ENCODE assay signal across 15 mouse cellular contexts in genomic region chr13:37517055-37517807, GRCm38 (mm10).
DNase-seq lines count a peak whose midpoint lies in the region; ATAC-seq lines count a peak whose summit lies in the region.
"Had no signal": no experiment of that assay in that cellular context is flagged by ENCODE, and none has a peak within 500 bp of the region (broad histone marks: within the 10 kb centered on the region; RNA-seq: fewer than 3 reads in every experiment).

No protein-coding gene starts in this region.

- H3K27ac ChIP-seq in lung, embryonic 16.5 days (ENCODE audit: low read length), result no peak overlapping the region
- peak overlapping the region; percentile 56; the same call in 1 of the 2 replicates for H3K27ac ChIP-seq in forebrain, embryonic 12.5 days
- no peak overlapping the region for H3K27ac ChIP-seq in midbrain, embryonic 14.5 days (replicated peaks; ENCODE audit: low read depth, low read length)
- H3K27ac ChIP-seq: heart, embryonic 15.5 days; layer of hippocampus, adult 2 months; liver, embryonic 14.5 days had no signal

- H3K9me3 ChIP-seq in lung, embryonic 16.5 days (ENCODE audit: control insufficient read depth, low read length), result no peaks in the 10 kb centered on the region
- no peaks in the 10 kb centered on the region for H3K9me3 ChIP-seq in forebrain, embryonic 12.5 days
- no peaks in the 10 kb centered on the region for H3K9me3 ChIP-seq in midbrain, embryonic 14.5 days (ENCODE audit: control insufficient read depth, low read length)
- H3K9me3 ChIP-seq: heart, embryonic 15.5 days had no signal

- no peak overlapping the region for H3K4me3 ChIP-seq in lung, embryonic 16.5 days (ENCODE audit: low read length)
- H3K4me3 ChIP-seq in forebrain, embryonic 12.5 days (replicated peaks), result no peak overlapping the region
- no peak overlapping the region for H3K4me3 ChIP-seq in midbrain, embryonic 14.5 days (replicated peaks; ENCODE audit: low read depth, low read length)
- H3K4me3 ChIP-seq: heart, embryonic 15.5 days; layer of hippocampus, adult 2 months had no signal

- WGBS in lung, embryonic 16.5 days, result 47% methylated on average over 14 of the region's 14 CpGs
- 26% methylated on average over 14 of the region's 14 CpGs for WGBS in forebrain, embryonic 12.5 days
- WGBS in midbrain, embryonic 14.5 days, result 14% methylated on average over 14 of the region's 14 CpGs

- DNase-seq in lung, postnatal 25 days (ENCODE audit: low spot score), result no peak
- DNase-seq in R1 (ENCODE audit: low read depth, low spot score) (peak; percentile 38), MN1 (ENCODE audit: low spot score) (no peak)
- peak; percentile 60 for DNase-seq in midbrain, embryonic 14.5 days
- no peak for DNase-seq in frontal cortex, postnatal 14 days (ENCODE audit: low spot score in 2 of 2)
- DNase-seq: adrenal gland, postnatal 10 days; cerebellum, postnatal 14 days; gastrocnemius, postnatal 10 days; kidney, adult 9 months had no signal

- no peak overlapping the region for H3K9ac ChIP-seq in lung, embryonic 16.5 days (ENCODE audit: low read length)
- H3K9ac ChIP-seq in forebrain, embryonic 12.5 days, result no peak overlapping the region
- no peak overlapping the region for H3K9ac ChIP-seq in midbrain, embryonic 14.5 days (replicated peaks; ENCODE audit: low read length)
- H3K9ac ChIP-seq: heart, embryonic 15.5 days; liver, embryonic 14.5 days had no signal

- 0 out of 2 replicates have a peak, but pooled peaks have one; percentile 26 for ATAC-seq in lung, embryonic 16.5 days (ENCODE audit: low read depth)
- ATAC-seq in forebrain, embryonic 12.5 days (ENCODE audit: low FRiP score), result peak; percentile 59; the same call in 1 of the 2 replicates
- peak; percentile 56; the same call in 1 of the 2 replicates for ATAC-seq in midbrain, embryonic 14.5 days (ENCODE audit: low FRiP score, low TSS enrichment)
- ATAC-seq: hindbrain, embryonic 16.5 days had no signal

- H3K4me1 ChIP-seq in lung, embryonic 16.5 days (replicated peaks; ENCODE audit: control insufficient read depth, insufficient read depth, low read length), result peaks cover 14% of the 10 kb centered on the region
- peaks cover 33% of the 10 kb centered on the region for H3K4me1 ChIP-seq in forebrain, embryonic 12.5 days
- peaks cover 14% of the 10 kb centered on the region; the same call in 1 of the 2 replicates for H3K4me1 ChIP-seq in midbrain, embryonic 14.5 days (ENCODE audit: control insufficient read depth, insufficient read depth, low read length)

- H3K36me3 ChIP-seq in lung, embryonic 16.5 days (ENCODE audit: control insufficient read depth, insufficient read depth, low read length), result no peaks in the 10 kb centered on the region
- no peaks in the 10 kb centered on the region for H3K36me3 ChIP-seq in forebrain, embryonic 12.5 days (replicated peaks)
- no peaks in the 10 kb centered on the region for H3K36me3 ChIP-seq in midbrain, embryonic 14.5 days (ENCODE audit: control insufficient read depth, insufficient read depth, low read length)
- H3K36me3 ChIP-seq: heart, embryonic 15.5 days had no signal

- no peak overlapping the region for H3K4me2 ChIP-seq in lung, embryonic 16.5 days (ENCODE audit: low read depth, low read length)
- H3K4me2 ChIP-seq in forebrain, embryonic 12.5 days, result no peak overlapping the region
- H3K4me2 ChIP-seq in midbrain, embryonic 14.5 days (ENCODE audit: low read length), result no peak overlapping the region
- H3K4me2 ChIP-seq: heart, embryonic 15.5 days had no signal

- no peaks in the 10 kb centered on the region for H3K27me3 ChIP-seq in lung, embryonic 16.5 days (ENCODE audit: control insufficient read depth, insufficient read depth, low read depth, low read length)
- H3K27me3 ChIP-seq in forebrain, embryonic 12.5 days, result no peaks in the 10 kb centered on the region
- no peaks in the 10 kb centered on the region for H3K27me3 ChIP-seq in midbrain, embryonic 14.5 days (ENCODE audit: control insufficient read depth, insufficient read depth, low read length)
- H3K27me3 ChIP-seq: heart, embryonic 15.5 days had no signal

Comparison
In these comparisons a context has a peak if more than half of its experiments do, and no peak if none do; other contexts are left out.
1. DNase-seq: peak in R1 (single experiment) and midbrain, embryonic 14.5 days (single experiment); none in lung, postnatal 25 days (single experiment), MN1 (single experiment) and frontal cortex, postnatal 14 days (0 of 2).
2. Peak in every context shown above with its lines, with median percentiles within 50 percentile points of each other: ATAC-seq.